Mouse (Mus musculus): ENCODE data around the gene Rnasel.

Rnasel gene

DNA sequence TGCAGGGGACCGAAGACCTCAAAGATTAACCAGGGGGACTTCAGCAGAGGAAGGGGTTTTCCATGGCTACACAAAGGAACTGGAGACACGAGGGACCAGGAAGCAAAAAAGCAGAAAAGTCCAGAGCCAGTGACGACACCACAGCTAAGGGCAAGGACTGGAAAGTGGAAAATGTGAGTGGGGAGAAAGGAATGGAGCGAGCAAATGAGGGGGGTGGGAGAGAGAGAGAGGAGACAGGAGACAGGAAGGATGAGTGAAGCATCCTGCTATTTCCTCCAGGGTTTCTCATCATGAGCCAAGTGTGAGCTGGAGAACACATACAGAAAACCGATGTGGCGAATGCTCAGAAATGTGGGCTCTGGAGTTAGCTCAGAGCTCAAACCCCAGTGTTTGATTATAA, 13.1 kb upstream of the Rnasel start:
- in situ Hi-C loops (cut with MseI, MboI): no loop called here

DNA sequence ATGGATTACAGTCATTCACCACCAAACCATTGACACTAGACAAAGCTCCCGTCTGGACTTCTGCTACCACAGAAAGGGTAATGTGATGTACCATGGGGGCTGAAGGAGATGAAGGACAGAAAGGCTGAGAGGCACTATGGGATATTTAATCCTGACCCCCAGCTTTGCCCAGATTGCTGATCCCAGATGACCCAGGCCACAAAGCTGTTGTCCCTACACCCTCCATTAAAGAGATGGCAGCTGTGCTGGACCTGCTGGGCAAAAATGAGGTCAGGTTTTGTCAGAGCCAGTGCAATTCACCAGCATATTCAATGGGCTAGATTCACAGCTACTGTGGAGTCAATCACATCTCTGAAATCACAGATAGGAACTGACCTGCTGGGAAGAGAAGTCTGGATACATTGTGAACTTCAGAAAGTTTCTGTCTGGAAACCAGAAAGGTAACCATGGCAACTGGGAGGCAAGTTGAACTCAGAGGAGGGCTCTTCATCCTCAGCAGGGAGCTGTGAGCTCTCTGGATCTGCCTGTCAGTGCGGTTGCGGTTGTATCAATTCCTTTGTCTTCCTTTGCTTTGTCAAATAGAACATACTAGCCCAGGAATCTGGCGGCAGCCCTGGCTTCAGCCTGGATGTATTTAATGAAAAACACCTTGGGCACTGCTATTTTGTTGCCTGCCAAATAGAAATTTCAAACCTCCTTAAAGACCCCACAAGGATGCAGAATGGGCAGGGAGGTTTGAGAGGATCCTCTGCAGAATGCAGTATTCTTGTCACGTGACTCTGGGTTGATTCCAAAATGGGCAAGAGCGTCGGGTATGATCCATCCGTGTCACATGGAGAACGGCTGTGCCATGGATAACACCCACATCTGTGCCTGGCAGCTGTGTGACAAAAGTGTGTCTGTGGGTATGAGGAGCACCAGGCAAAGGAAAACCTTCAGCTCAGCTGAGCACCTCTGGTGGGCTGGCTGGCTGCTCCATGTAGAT, 11.8 kb upstream of the Rnasel start:
- in situ Hi-C loops (cut with MseI, MboI): no loop called here

DNA sequence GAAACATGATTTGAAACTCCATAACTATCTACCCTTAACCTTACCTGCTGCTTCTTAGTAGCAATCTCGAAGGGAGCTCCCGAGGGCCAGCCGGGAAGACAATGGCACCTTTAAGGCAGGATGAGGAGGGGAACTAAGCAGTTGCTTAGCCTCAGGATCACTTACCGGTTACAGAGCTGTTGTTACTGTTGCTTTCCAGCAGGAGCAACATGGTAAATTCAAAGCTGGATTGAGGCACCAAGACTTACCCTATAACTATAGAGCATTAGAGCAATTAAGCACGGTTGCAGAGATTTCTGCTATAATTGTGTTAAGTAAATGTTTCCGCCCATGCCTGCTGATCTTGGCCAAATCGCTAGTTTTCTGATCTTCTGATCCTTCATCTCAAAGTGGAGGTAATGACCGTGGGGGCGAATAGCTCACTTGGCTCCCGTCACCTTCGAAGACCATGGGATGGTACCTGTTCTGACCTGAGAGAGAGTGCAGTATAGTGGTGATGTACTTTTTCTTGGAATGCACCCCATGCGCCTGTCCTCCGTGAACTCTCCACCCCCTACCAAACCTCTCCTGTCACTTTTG, 9.7 kb upstream of the Rnasel start:
- in situ Hi-C loops (cut with MseI, MboI): no loop called here

DNA sequence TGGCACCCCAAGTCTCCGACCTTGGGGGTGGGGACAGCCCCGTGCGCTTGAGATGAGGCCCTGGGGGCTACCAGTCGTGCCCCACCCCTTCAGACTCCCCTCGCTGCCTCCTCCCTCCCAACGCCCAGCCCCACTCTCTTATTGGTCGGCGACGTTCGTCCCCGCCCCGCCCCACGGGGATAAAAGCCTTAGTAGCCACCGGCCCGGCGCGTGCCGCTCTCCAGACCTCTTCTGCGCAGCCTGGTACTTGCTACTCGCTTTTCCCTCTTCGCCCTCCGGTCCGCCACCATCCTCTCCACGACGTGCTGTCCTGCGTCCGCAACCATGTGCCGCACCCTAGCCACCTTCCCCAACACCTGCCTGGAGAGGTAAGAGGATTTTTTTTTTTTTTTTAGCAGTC, 9.1 kb upstream of the Rnasel start, which contains the start of gene Rgs16:
Rgs16 (plus strand) TSS at position 205 of the 400 bp plus-strand sequence.
- in situ Hi-C loops (cut with MseI, MboI): no loop called here

DNA sequence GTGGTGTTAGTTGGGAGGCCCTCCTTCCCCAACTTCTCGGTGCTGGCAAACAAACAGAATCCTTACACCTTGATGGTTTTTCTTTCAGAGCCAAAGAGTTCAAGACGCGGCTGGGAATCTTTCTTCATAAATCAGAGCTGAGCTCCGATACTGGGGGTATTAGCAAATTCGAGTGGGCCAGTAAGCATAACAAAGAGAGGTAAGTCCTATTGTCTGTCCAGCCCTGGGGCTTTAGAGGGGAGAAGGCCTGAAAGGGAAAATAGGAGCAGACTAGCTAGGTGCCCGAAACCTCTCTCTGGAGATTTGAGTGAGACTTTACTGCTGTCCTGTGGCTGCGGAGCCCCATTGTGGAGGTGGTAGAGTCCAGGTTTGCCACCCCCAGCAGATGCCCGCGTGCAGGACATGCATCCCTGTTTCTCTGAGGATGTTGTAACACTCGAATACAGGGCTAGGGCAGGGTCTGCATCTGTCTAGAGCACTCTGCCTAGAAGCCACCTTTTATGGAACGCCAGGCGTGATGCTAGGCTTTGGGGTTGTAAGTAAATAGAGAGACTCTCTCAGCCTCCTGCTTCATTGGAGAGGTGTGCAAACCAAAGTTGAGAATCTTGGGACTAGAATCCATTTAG, 8.3 kb upstream of the Rnasel start:
- in situ Hi-C loops (cut with MseI, MboI): no loop called here

DNA sequence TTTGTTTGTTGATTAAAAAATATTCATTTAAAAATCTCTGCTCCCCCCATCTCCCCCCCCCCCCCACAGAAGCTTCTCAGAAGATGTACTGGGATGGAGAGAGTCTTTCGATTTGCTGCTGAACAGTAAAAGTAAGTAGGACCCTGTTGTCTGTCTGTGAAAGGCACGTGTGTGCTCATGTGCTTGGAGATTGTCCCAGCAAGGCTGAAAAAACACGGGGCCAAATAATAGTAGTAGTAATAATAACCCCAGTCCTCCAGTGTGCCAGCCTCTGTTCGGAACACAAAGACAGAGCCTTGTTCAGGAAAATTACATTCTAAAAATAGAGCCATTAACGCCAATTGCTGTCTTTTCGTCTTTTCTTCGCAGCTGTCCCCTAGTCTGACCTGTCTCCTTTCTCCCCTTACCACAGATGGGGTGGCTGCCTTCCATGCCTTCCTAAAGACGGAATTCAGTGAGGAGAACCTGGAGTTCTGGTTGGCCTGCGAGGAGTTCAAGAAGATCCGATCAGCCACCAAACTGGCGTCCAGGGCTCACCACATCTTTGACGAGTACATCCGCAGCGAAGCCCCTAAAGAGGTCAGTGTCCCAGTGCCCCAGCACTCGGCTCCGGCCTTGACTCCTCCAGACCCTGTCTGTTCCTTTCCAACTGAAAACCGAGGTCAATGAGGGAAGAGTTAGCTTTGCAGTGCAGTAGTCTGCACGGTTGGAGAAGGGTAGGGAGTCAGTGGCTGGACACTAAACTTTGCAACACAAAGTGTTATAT, 7.5 kb upstream of the Rnasel start:
- in situ Hi-C loops (cut with MseI, MboI): no loop called here

DNA sequence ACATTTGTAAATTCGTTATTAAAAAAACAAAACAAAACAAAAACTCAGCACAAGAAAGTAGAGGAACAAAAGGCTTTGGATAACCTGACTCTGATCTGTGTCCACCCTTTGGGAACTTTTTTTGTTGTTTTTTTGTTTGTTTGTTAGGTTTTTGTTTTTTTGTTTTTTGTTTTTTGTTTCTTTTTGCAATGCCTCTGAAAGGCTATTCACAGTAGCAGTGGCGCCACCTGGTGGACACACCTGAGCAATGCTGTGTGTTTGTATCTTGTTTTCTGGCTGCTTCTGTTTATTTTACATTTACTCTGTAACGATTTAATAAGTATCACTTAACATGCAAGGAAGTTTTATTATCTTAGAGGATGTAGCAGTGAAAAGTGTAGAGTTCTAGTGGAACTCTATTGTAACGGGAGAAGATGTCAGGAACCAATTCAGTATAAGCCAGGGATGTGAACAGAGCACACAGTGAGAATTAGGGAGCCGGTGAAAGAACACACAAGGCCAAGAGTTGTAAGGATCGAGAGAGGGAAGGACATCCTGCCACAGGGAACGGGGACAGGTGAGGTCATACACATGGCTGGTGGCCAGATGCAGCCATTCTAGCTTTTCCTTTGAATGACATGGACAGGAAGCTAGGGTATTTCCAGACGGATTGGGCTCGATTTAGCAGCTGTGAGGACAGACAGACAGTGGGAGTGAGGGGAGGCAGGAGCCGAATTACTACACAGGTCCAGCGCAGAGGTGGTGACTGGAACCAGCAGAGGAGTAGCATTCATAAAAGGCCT, 6.7 kb upstream of the Rnasel start:
- in situ Hi-C loops (cut with MseI, MboI): no loop called here

DNA sequence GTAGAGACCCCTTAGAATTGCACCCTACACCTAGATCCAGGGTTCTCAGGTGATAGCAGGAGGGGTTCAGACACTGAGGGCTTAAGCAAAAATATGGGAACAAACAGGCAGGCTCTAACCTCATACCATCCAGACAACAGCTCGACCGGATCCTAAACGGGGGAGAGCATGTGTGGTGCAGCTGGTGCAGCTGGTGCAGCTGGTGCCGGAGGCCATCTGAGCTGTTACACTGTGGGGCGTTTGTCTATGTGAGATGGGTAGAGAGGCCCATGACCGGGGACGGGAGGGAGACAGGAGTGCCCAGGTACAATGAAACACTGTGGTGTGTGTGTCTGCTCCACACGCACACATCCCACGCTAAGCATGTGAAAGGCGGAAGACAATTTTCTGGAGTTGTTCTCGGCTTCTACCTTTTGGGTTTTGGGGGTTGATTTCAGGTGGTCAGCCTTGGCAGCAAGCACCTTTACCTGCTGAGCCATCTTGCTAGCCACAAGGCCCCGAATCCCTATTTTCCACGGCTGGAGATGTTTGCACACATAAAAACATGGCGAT, 3.0 kb upstream of the Rnasel start:
- in situ Hi-C loops (cut with MseI, MboI): loop anchor here (5.0 kb wide), 1 partner anchor 189 kb away; no protein-coding TSS in a partner anchor

DNA sequence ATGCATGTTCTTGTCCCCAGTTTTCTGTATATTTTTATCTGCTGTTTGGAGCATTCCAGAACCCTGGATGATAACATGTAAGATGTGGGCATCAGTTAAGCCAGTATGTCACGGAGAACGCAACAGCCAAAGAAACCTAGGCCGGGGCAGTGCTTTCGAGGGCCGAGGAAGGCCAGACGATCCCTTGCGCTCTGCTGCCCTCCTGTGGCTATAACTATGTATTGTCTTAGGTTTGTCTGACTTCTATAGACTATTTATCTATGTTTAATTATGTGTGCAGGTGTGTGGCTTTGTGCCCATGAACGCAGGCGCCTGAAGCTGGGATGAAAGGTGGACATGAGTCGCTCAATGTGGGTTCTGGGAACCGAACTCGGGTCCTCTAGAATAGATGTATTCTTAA, 2.5 kb upstream of the Rnasel start:
- in situ Hi-C loops (cut with MseI, MboI): loop anchor here (5.0 kb wide), 1 partner anchor 189 kb away; no protein-coding TSS in a partner anchor

DNA sequence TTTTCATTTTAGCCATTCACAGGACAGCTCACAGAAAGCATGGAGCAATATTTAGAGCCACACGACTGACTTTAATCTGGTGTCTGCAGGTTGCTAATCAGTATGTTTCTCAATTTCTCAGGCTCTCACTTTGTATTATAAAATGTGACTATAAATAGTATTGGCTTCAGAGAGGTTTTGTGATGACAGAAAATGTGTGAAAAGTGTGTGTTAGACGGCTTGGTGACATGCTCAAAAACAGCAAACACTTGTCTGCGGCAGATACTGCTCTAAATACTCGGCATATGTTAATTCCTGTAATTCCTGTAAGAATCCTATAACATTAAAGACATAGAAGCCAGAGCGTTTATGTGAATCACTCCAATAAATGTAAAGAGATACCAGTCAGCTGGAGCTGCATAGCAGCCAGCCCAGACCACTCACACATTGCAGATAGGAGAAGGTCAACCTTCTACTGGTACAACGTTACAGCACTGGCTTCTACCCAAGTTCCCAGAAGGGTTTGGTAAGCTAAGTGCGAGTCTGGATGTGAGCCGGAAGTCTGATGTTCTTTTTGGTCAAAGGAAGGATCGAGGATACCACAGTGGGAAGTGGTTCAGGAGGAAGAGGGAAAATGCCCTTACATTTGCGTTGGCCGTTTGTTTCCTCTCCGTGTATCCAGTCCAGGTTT, 1.2 kb upstream of the Rnasel start:
- in situ Hi-C loops (cut with MseI, MboI): loop anchor here (5.0 kb wide), 1 partner anchor 191 kb away; no protein-coding TSS in a partner anchor

DNA sequence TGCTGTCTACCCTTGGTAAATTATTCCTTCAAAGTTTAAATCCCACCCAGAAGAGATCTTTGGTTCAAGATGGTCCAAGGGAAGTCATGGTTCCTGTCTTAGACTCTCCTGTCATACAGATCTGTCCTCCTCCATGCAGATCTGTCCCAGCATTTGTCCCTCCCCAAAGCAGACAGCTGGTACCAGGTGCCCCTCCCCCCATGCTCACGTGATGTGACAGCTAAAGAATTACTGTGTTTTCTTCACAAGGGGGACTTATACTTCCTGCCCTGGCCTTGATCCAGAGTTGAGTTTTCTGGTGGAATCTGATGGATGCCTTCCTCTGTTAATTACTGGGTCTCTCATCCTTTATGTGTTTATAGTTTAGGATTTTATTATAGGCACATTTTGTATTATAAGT, 677 bp upstream of the Rnasel start:
- in situ Hi-C loops (cut with MseI, MboI): loop anchor here (5.0 kb wide), 1 partner anchor 191 kb away; no protein-coding TSS in a partner anchor

DNA sequence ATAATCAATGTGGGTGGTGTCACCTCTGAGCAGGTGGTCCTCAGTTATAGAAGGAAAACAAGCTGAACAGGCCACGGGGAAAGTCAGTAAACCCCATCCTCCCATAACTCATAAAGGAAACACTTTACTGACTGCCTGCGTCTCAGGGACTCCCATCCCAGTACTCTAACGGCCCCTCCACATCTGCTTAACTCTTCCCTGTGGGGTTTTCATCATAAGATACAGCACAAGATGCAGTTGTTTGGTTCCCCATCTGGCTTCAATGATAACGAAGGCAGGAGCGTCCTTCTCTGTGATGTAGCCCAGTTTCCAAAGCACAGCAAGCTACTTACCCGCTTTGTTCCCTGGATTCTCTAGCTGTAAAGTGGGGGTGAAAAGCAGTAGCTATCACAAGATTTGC, 828 bp downstream of the Rnasel start:
- in situ Hi-C loops (cut with MseI, MboI): no loop called here

DNA sequence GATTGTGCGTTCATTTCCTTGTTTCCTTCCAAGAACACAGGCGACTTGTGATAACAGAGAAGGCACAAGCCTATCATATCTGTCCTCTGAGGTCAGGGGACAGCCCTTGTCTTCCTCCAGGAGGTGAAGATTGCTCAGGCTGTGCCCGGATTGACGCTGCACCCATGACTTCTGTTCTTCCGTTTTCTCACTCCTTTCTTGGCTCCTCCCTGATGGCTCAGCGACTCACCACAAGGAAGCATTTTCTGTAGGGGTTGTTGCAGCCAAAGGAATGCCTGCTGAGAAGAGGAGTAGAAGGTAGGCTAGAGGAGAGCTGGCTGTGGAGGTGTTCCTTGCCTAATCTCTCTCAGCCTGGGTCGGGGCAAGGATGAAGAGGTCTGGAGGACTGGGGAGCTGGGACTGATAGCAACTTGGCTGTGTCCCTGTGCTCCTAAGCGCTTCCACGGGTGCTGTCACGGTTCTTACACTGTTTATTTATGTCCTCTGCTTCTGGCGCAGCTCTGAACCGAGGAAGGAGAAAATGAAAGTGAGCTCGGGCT, 2.6 kb downstream of the Rnasel start:
- in situ Hi-C loops (cut with MseI, MboI): no loop called here

DNA sequence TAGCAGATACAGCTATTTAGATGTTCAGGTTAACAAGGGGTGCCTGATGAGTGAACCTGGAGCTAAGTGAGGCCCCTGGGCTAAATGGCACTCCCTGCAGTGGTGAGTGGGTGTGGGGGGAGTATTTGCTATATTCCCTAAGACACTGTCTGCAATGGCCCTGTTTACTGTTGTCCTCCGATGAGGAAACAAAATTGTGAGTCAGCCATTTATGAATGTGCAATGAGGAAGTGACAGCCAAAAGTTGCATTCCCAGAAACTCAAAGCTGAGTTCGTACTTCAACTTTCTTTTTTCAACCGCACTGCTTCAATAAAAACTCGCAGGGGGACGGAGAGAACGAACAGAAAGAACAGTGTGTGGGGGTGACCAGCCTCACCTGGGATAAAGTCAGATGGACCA, 3.3 kb downstream of the Rnasel start:
- in situ Hi-C loops (cut with MseI, MboI): no loop called here

DNA sequence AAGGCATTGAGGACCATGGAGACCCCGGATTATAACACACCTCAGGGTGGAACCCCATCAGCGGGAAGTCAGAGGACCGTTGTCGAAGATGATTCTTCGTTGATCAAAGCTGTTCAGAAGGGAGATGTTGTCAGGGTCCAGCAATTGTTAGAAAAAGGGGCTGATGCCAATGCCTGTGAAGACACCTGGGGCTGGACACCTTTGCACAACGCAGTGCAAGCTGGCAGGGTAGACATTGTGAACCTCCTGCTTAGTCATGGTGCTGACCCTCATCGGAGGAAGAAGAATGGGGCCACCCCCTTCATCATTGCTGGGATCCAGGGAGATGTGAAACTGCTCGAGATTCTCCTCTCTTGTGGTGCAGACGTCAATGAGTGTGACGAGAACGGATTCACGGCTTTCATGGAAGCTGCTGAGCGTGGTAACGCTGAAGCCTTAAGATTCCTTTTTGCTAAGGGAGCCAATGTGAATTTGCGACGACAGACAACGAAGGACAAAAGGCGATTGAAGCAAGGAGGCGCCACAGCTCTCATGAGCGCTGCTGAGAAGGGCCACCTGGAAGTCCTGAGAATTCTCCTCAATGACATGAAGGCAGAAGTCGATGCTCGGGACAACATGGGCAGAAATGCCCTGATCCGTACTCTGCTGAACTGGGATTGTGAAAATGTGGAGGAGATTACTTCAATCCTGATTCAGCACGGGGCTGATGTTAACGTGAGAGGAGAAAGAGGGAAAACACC, 4.7 kb downstream of the Rnasel start:
- in situ Hi-C loops (cut with MseI, MboI): no loop called here

DNA sequence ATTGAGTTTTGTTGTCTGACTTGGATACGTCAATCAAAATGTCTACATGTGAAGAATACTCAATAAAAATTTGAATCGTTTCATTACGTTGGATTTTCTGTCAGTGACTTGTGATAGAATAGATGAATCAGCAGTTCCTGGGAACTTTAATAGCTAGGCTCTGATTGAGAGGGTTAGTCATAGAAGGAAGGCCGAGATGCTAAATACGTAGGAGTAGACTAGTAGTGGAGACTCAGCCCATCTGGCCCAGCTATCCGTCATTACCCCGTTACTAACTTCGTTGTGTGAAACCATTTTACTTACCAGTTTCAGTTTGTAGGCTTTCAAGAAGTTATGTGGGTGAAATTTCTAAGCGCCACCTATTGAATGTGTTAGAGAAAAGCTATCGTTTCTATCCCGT, 14.9 kb downstream of the Rnasel start:
- in situ Hi-C loops (cut with MseI, MboI): no loop called here

DNA sequence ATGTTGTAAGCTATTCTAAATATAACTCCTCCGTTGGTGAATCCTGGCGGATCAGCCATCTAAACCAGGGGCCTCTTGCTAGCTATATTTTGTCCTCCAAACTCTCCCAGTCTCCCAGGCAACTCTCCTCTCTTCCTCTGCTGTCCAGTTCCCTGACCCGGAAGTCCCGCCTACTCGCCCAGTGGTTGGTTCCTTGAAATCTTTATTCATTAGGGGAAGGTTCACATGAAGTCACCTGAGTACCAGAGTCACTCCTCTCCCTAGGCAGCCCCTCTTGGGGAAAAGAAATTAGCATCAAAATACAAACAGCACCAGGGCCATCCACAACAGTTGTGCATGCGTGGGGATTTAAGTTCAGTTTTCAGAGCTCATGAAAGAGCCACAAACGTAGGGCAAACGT, 17.1 kb downstream of the Rnasel start:
- in situ Hi-C loops (cut with MseI, MboI): no loop called here

DNA sequence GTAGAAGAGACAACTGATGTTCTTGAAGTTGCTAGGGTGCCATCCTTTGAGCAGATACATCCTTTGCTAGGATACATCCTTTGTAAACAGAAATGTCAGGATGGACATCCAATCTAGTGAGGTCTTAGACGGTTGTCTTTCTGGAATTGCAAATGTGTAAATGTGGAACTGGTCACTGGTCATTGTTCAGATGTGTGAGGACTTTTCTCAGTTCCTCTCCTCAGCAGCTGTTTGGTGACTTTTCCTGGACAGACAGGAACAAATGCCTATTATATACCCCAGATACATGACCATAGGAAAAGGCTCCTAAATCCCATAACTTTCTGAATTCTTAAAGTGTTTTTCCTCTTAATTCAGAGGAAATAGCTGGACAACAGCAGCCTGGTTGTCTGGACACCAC, 18.1 kb downstream of the Rnasel start:
- in situ Hi-C loops (cut with MseI, MboI): no loop called here

DNA sequence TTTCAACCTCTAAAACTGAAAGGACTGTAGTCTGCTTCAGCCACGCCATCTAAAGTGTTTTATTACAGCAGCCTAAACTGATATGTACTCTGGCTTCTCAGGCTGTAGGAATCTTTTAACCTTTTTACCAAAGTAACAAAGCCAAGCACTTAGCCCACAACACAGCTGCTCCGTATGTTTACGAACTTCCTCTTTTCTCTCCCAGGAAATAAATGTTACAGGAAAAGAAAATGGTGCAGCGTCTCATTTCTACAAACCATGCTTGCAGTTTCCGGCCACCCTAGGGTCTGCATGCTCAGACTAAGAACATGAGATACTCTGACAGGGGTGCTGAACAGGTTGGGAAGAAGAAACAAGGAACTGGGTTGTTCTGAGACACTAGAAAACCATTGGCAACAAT, 19.2 kb downstream of the Rnasel start:
- in situ Hi-C loops (cut with MseI, MboI): no loop called here
